Mouse (Mus musculus) left cerebral cortex, postnatal 10 days (tissue): ENCODE measurements at regions not wholly inside any gene's neighbourhood (a gene's known extent, or its start where the extent isn't known, plus 50 kb on each side); places are given as distances from the start of the nearest gene placed in this dataset.
A peak's percentile ranks its signal among the peaks of the same experiment; 100 is the strongest.

ENCODE experiments used
- DNase-seq, 2 experiments: peaks; one replicate each; pipeline ENCODE4 v3.0.0; 2021 to 2022; ENCODE audit warnings: low spot score in 2 of 2, mixed read lengths in 1 of 2; ENCODE audit errors: extremely low spot score in 1 of 2
- intact Hi-C: fragments of 180-260 bp; cut with DNase I; formaldehyde crosslinking; loops from one replicate; pipeline ENCODE4 v1.15.1; 2025

- DNase-seq, result no peak
- intact Hi-C loops, result no loop called here
These were observed 623.1 kb downstream of the Efnb2 start for GRCm38 (mm10) chr8:8037929-8038328.

GRCm38 (mm10) chr8:8011151-8011550 lies 649.9 kb downstream of the Efnb2 start:
- DNase-seq, result no peak
- intact Hi-C loops, result no loop called here

GRCm38 (mm10) chr8:7994905-7995304 lies 666.1 kb downstream of the Efnb2 start:
- DNase-seq, result no peak
- intact Hi-C loops, result no loop called here

- DNase-seq, result no peak
- intact Hi-C loops, result no loop called here
These were observed 672.2 kb downstream of the Efnb2 start for GRCm38 (mm10) chr8:7988820-7989219.

GRCm38 (mm10) chr8:7977020-7977419 lies 684.0 kb downstream of the Efnb2 start:
- intact Hi-C loops, result no loop called here
- DNase-seq, result no peak

GRCm38 (mm10) chr8:7973791-7974190 lies 687.3 kb downstream of the Efnb2 start:
- no peak for DNase-seq
- intact Hi-C loops, result no loop called here

GRCm38 (mm10) chr8:7964276-7964675 lies 696.8 kb downstream of the Efnb2 start:
- intact Hi-C loops, result no loop called here
- DNase-seq, result no peak

GRCm38 (mm10) chr8:7956745-7957144 lies 704.3 kb downstream of the Efnb2 start:
- intact Hi-C loops, result no loop called here
- DNase-seq, result no peak

GRCm38 (mm10) chr8:7954851-7955250 lies 706.2 kb downstream of the Efnb2 start:
- no peak for DNase-seq
- intact Hi-C loops, result no loop called here

GRCm38 (mm10) chr8:7945966-7946775 lies 714.9 kb downstream of the Efnb2 start:
- intact Hi-C loops, result no loop called here
- DNase-seq, result no peak

GRCm38 (mm10) chr8:7936596-7936995 lies 724.4 kb downstream of the Efnb2 start:
- intact Hi-C loops, result no loop called here

GRCm38 (mm10) chr8:7919416-7919815 lies 741.6 kb downstream of the Efnb2 start:
- no peak for DNase-seq
- intact Hi-C loops, result no loop called here

More at GRCm38 (mm10) chr8:7936596-7936995, 724.4 kb downstream of the Efnb2 start:
- DNase-seq, result no peak

- intact Hi-C loops, result no loop called here
- no peak for DNase-seq
These were observed 766.7 kb downstream of the Efnb2 start for GRCm38 (mm10) chr8:7894338-7894737.

- DNase-seq, result peak in 1 of 2 experiments; percentile 30
- intact Hi-C loops, result no loop called here
These were observed 807.9 kb downstream of the Efnb2 start for GRCm38 (mm10) chr8:7853169-7853568.

- intact Hi-C loops, result no loop called here
- no peak for DNase-seq
These were observed 810.5 kb downstream of the Efnb2 start for GRCm38 (mm10) chr8:7850573-7850972.

- intact Hi-C loops, result no loop called here
These were observed 829.1 kb downstream of the Efnb2 start for GRCm38 (mm10) chr8:7831948-7832347.

GRCm38 (mm10) chr8:7827811-7828210 lies 833.2 kb downstream of the Efnb2 start:
- DNase-seq, result no peak
- intact Hi-C loops, result no loop called here

More at GRCm38 (mm10) chr8:7831948-7832347, 829.1 kb downstream of the Efnb2 start:
- DNase-seq, result no peak

- intact Hi-C loops, result no loop called here
- DNase-seq, result no peak
These were observed 852.6 kb downstream of the Efnb2 start for GRCm38 (mm10) chr8:7808395-7808794.

- no peak for DNase-seq
These were observed 861.8 kb downstream of the Efnb2 start for GRCm38 (mm10) chr8:7799221-7799620.

GRCm38 (mm10) chr8:7796156-7796555 lies 864.9 kb downstream of the Efnb2 start:
- no peak for DNase-seq
- intact Hi-C loops, result no loop called here

More at GRCm38 (mm10) chr8:7799221-7799620, 861.8 kb downstream of the Efnb2 start:
- intact Hi-C loops, result no loop called here

GRCm38 (mm10) chr8:7763820-7764219 lies 897.2 kb downstream of the Efnb2 start:
- intact Hi-C loops, result no loop called here
- DNase-seq, result no peak
